Mouse (Mus musculus): ENCODE data around the gene Btg1. TPM values are rescaled to one million over a fixed set of nuclear protein-coding genes. Genes with fewer than 3 reads are reported as not detected.

Gene Btg1
- total RNA-seq, 2 experiments from 2014 or later: 12.1 to 13.9 TPM

DNA sequence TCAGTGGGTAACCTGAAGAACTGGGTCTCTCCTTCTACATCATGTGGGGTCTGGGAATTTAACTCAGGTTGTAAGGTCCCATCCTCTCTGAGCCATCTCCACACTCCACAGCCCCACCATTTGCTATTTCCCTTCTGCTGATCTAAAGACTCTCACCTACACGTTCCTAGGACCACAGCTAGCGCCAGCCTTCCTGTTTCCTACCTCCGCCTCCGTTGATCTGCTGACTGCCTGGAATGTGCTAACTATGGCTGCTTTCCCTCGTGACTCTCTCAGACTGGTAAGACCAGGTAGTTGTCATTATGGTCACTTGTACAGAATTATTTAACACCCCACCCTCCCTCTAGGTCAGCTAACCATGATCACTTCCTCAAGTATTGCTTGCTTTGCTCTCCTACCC lies 13.3 kb downstream of the Btg1 start:
- no peak for DNase-seq (ENCODE audit: low spot score)

DNA sequence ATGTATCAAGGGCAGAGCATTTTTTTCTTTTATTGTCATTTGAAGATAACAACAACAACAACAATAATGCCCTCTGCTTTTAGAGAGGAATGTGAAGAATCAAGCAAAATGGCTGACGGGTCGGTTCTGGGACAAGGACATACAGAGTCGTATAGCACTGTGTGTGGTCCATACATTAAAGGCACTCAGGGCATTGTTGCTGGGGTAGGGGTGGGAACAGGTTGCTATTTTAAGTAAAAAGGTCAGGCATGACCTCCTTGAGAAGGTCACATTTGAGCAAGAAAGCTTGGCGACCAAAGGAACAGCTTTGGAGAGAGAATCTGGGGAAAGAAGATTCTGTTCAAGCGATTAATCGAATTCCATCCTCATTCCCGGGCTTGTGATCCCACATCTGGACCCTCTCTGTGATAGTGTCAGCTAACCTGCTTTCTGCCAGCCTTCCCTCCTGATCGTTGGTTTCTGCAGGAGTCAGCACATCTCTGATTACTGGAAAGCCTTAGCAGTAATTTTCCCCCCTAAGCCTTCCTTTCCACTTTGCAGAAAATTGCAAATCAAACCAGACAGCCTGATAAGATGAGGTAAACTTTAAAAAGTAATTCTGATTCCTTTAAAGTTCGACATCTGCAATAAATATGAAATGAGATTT lies 14.4 kb downstream of the Btg1 start:
- no peak for DNase-seq (ENCODE audit: low spot score)

DNA sequence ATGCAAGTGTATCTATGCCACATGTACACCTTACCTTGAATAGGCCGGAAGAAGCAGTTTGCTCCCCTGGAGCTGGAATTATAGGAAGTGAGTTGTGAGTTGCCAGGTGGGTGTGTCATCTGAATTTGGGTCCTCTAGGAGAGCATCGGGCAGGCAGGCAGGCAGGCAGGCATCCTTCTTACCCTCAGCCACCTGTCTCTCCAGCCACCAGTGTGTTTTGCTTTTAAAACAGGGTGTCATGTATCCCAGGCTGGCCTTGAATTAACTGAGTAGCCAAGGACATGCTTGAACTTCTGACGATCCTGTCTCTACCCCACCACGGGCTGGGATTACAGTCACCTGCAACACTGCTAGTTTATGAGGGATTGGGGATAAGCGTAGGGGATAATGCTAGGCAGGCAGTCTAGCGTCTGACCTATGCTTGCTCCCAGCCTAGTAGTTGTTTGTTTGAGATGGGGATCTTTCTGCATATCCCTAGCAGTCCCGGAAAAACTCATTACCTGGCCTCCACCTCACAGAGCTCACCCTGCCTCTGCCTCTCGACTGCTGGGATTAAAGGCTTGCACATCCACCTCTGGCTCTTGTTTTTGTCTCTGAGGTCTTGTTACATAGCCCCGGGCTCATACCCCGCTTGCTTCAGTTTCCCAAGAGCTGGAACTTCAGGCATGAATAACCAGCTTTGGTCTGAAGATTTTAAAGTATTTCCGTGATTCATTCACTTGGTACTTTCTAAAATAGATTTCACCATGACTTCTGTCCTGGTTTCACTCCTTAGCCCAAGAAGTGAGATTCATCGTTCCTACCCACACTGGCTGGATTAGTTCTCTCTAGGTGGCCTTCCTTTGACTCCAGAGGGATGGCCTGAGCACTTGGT lies 15.7 kb downstream of the Btg1 start:
- DNase-seq (ENCODE audit: low spot score): no peak

DNA sequence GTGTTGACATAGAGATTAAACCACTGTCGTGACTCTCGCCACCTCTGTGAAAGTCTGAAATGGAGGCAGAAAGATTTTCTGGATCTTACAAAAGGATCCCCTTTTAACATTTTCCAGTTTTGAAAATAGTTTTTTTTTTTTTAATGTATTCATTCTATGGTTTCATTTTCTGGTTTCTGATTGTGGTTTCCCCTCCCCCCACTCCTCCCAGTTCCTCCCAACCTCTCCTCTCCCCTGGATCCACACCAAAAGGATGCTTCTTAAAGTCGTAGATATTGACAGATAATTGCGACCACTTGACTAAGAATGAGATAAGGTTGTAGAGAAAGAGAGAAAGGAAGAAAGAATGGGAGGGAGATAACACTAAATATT lies 16.3 kb downstream of the Btg1 start:
- DNase-seq (ENCODE audit: low spot score): no peak

DNA sequence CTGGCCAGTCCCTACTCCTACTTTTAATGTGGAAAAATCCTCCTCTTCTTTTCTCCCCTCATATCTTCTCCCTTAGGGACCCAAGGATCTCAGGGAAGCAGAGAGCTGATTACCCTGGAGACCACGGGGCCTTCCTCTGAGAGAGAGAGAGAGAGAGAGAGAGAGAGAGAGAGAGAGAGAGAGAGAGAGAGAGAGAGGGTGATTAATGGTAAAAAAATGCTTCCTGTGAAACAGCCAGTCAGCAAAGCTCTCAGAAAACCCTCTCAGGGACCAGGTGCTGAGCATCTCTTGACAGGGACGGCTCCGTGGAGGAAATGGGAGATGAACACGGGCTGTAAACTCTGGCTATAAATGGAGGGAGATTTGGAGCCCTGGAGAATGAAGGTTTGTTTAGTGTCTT lies 18.7 kb downstream of the Btg1 start:
- no peak for DNase-seq (ENCODE audit: low spot score)

DNA sequence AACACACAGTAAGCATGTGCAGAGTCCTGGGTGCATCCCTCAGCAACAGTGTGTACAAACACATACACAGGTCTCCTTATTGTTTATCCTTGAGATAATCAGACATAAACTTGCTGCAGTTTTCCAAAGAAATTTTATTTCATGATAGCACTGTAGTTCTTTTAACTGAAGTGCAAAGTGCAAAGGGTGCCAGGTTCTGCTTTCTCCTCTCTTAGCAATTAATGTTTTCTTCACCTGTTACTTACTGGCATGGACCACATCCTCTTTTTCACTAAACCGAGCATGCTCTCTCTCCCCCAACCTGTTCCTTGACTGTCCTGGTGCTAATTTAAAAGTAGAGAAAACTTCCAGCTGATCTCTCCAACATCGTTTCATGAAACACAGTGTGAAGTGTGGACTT lies 21.7 kb downstream of the Btg1 start:
- DNase-seq (ENCODE audit: low spot score): no peak

DNA sequence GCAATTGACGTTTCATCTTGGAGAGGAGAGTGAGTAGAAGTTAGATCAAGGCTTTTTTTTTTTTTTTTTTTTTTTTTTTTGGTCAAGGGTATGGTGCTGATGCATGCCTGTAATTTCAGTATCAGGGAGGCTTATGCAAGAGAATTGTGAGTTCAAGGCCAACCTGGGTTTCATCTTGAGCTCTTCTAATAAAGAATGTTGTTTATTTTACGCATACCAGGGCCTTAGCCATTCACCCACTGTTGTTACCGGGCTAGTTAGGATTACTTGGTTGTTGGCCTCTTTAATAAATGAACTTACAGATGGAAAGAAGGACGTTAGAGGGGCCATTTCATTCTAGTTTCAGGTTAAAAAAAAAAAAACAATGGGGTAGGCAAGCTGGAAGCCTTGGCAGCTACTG lies 25.2 kb downstream of the Btg1 start:
- no peak for DNase-seq (ENCODE audit: low spot score)

DNA sequence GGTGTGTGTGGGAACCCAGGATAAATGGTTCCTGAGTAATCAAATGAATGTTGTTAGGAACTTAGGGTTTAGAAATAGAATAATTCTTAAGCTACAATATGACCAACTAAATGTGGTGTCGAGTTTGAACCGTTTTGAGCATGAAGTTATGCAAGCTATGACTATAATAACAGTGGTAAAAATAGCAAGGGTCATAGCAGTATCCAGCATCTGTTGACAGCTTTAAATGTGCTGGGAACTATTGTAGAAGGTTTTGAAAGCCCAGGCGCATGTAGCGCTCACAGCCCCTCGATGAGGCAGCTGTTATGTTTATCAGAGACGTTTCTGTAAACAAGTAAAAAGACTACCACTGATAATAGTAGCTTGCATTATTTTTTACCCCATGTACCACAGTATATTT lies 25.9 kb downstream of the Btg1 start:
- no peak for DNase-seq (ENCODE audit: low spot score)

DNA sequence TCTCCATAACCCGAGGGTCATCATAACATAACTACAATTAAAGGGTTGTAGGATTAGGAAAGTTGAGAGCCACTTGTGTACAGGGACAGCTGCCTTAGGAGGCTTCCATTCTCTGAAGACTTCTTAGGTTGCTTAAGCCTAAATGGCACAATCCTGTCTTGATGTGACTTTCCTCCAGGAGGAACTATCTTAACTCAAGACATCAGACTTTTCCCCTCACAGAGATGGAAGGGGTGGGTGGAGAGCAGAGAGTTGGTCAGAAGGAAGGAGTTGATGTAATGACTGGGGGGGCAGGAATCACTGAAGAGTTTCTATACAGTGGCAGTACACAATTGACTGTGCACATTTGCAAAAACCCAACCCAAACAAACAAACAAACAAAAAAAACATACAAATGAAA lies 28.4 kb downstream of the Btg1 start:
- DNase-seq (ENCODE audit: low spot score): no peak

DNA sequence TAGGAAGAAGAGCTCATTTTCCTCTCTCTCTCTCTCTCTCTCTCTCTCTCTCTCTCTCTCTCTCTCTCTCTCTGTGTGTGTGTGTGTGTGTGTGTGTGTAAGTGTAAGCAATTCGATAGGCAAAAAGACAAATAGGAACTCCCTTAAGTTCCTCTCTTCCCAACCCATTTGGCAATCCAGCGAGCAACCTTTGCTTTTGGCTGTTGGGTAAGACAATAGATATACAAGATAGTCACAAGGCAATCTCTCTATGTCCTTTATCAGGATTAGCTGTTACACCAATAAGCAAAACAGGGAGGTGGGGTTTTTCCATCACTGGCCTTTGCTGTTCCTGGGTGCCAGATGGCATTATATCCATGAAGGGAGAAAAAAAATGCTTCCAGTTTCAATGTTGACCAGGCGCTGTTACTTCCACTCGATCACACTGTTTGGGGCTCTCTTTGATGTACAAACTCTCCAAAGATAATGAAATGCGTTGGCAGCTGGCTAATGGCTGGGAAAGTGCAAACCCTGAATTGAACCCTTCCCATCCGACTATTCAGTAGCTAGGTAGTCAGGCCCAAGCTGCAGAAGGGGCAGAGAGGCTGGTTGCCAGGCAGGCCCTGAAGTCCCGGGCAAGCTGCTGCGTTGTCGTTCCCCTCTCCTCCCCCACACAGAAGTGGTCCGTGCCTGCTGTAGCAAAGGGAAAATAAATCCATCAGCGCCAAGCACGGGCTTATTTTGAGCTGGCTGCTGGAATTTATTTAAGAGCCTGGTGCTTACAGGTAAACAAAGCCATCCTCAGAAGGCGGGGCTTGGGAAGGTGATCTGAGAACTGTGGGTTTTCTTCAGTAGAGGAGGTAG lies 29.4 kb downstream of the Btg1 start:
- no peak for DNase-seq (ENCODE audit: low spot score)

DNA sequence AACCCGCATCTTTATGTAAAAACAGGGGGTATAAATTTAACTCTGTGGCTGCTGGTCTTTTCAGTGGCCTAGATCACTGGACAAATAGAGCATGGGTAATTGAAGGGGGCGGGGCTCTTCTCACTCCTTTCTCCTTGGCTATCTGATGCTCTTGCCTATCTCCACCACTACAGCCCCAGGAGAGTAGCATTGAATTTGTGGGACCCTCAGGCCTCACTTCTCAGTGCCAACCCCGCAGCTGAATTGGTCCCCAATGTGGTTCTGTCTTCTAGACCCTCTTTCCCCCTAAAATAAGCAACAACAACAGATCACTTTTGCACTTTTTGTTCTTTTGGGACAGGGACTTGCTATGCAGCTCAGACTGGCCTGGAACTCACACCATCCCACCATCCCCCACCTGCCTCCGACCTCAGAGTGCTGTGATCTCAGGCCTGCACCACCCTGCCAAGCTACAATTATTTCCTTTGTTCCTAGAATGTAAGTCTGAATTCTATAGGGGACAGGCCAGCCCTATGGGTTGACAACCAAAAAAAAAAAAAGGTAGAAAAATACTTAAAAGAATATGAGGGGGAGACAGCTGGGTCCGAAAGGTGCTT lies 30.2 kb downstream of the Btg1 start:
- DNase-seq (ENCODE audit: low spot score): no peak

DNA sequence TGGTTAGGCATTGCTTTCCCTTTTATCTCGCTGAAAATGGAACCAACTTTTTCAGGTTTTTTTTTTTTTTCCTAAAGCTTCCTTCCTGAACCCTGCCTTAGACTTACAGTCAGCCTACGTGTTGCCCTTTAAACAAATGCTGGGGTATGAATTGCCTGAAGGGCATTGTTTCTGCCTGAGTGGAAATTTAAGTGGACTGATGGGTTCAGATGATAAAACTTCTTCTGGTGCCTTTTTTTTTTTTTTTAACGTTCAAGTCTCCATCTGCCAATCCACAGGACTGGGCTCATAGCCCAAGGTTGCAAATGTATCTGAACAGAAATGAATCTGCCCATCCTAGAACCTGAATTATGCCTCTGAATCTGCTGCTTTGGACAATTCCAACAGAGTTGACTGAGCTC lies 31.4 kb downstream of the Btg1 start:
- DNase-seq (ENCODE audit: low spot score): no peak

DNA sequence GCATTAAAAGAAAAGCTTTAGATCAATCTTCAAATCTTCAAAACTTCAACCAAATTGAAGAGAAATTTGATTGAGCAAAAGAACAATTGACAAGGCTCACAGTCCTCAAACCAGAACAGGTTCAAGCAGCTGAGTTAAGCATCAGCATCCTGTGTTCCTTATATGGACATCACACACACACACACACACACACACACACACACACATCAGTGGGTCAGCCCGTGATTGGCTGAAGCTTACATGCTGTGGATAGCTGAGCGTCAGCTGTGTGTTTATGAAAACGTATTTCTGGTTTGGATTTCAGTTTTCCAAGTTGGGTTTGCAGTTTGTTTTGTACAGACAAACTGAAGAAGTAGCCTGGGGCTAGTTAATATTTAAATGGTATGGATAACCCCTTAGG lies 32.7 kb downstream of the Btg1 start:
- no peak for DNase-seq (ENCODE audit: low spot score)

DNA sequence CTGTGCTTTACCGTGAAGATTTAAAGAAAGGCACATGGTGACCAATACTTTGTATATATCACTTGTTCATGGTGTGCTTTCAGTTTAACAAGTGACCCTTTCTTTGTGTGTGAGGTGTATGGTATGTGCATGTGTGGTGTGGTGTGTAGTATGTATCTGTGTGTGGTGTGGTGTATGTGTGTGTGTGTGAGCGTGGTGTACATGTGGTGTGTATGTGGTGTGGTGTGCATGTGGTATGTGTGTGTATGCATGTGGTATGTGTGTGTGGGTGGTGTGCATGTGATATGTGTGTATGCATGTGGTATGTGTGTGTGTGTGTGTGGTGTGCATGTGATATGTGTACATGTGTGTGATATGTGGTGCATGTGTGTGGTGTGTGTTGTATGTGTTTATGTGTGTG lies 35.6 kb downstream of the Btg1 start:
- no peak for DNase-seq (ENCODE audit: low spot score)

DNA sequence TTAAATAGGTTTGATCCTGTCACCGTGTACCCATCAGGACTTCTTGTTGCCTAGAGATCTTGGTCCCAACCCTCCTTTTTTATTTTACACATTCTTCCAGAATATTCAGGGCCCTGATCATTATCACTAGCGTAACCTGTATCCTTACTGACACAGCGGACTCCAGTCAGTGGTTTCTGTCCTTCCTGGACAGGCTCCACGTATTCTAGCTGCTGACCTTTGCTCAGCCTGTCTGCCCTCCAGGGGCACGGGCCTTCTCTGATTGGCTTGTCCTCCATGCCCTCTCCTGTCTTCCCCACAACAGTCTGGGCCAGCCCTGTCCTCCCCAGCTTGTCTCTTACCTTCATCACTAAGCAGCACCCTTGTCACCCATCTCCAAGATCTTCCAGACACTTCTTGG lies 36.2 kb downstream of the Btg1 start:
- DNase-seq (ENCODE audit: low spot score): no peak

DNA sequence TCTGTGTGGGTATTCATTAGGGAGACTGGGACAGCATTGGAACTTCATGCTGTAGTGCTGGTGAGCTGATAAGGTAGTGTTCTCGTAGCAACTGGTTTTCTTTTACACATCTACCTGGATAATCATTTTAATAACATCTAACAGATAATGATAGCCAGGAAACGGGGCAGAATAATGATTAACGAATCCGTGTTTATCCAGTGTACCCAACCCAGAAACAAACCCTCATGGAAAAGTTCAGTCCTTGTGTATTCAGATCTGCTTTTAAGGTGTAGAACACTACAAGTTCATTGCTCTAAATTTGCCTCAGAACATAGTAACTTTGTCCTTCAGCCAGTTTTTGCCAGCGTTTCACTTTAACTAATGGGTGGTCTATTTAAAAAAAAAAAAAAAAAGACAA lies 37.3 kb downstream of the Btg1 start:
- no peak for DNase-seq (ENCODE audit: low spot score)

DNA sequence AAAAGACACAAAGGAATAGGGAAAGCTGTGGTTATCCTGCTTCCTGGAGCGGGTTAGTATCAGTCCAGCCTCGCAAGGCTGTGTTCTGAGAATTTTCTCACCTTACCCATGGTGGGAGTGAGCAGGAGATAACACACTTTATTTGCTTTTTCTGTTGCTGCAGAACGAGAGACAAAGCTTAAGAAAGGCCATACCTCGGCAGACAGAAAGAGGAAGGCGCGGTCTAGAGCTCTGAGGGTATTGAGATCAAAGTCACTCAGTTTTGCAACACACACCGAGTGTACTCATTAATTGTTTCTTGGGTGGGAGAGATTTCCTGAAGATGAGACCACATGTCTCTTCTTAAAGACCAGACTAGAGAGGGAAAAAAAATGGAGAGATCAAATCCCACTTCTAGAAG lies 37.8 kb downstream of the Btg1 start:
- no peak for DNase-seq (ENCODE audit: low spot score)

DNA sequence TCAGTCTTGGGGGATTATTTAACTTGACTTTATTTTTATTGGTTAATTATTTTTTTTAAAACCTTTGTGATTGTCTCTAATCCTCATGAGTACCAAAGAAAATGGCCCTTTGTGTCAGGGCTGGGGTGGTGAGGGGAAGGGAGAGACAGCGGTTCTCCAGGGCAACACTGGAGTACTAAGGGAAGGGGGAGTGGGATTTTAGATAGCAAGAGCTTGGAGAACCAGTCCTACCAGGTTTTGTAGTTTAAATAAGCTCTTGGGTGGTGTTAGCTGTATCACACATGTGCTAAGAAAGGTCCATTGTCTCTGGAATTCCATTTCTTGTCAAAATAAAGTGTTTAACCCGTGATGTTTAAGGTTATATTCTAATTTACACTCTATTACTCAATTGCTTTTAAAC lies 38.3 kb downstream of the Btg1 start:
- DNase-seq (ENCODE audit: low spot score): no peak

DNA sequence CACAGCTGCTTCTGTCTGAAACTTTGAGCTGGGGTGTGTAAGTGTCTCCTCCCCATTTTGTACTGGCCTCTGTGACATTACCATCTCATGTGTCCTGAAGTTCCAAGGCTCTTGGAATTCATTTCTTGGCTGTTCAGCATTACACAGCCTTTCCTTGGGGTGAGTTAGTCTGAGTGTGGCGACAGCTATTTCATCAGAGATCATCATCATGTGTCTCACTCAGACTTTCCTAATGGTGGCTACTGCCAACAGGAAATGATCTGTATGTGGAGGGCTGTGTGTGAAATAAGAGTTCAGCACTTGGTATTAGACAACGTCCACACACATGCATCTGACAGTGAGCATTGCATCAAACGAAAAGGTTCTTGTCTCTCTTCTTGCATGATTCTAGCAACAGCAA lies 39.4 kb downstream of the Btg1 start:
- DNase-seq (ENCODE audit: low spot score): no peak

DNA sequence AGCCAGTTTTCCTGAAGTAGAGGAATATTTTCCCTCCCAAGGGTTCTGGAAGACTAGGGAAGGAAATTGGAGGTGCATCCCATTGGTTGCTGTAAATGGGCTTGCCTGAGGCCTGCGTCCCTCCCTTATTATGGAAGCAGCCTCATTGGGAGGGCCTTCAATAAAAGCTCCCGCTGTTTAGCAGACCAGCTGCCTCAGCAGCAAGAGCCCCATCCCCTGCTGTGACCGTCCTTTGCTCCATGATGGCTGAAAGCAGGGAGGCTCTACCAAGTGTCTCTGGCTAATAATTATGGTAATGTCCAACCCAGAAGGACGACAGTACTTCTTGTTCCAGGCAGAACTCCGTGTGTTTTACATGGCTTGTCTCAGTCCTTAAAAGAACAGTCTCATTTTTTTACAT lies 42.1 kb downstream of the Btg1 start:
- no peak for DNase-seq (ENCODE audit: low spot score)

DNA sequence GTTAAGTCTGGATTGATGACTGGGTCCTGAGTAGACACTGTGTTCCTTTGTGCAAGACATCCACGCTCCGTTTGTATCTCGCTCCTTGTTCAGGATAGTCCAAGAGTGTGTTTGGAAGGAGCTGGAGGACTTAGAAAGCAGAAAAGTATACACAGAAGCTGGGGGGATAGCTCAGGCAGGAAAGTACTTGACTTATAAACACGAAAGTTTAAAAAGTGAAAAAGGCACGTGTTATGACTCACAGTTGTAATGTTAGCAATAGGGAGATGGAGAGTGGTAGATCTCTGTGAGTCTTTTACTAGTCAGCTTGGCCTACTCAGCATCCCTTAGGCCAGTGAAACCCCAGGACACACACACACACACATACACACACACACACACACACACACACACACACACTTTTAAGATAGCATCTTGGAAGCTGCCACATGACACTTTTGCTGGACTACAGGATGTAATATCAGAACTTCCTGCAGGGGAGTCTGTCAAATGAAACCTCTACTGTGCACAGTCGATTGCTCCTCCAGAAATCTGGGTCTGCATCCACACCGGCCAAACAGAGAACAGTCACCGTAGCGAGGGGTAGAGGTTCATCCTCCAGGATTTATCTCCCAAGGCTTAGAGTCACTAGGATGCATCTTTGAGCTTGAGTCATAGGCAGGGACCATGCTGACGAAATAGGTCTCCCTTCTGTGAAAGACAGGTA lies 43.6 kb downstream of the Btg1 start:
- DNase-seq (ENCODE audit: low spot score): no peak
